Mouse (Mus musculus) liver, postnatal 0 days (tissue): ENCODE data around the gene Pla2r1. TPM values are rescaled to one million over a fixed set of nuclear protein-coding genes. Genes with fewer than 3 reads are reported as not detected.
A peak's percentile ranks its signal among the peaks of the same experiment; 100 is the strongest.

Source experiments
- ATAC-seq: fragments of 200-750 bp; cut with Nextera tagmentation; 2 replicates; pipeline ENCODE4 v1.8.0; 2017; ENCODE audit warnings: mild to moderate bottlenecking, moderate library complexity
- DNase-seq: peaks from one replicate; pipeline ENCODE4 v3.0.0-alpha.2; 2016
- H3K27ac ChIP-seq: fragments of 300-500 bp; sonication (generic); 2 replicates; pipeline ENCODE4 v1.5.1; 2014; ENCODE audit warnings: antibody characterized with exemption, moderate library complexity, mild to moderate bottlenecking, low read depth
- H3K27me3 ChIP-seq: fragments of 300-500 bp; sonication (generic); 2 replicates; pipeline ENCODE4 v1.6.1; 2014; ENCODE audit warnings: low read length, control low read depth, mixed read lengths; ENCODE audit not compliant: insufficient read depth
- H3K36me3 ChIP-seq: fragments of 300-500 bp; sonication (generic); replicated peaks from 2 replicates; pipeline ENCODE4 v1.6.1; 2014; ENCODE audit warnings: mild to moderate bottlenecking, control low read depth, low read length, moderate library complexity, mixed read lengths; ENCODE audit not compliant: insufficient read depth
- H3K4me1 ChIP-seq: fragments of 300-500 bp; sonication (generic); 2 replicates; pipeline ENCODE4 v1.6.1; 2014; ENCODE audit warnings: antibody characterized with exemption, mild to moderate bottlenecking, control low read depth; ENCODE audit not compliant: insufficient read depth
- H3K4me2 ChIP-seq: fragments of 300-500 bp; sonication (generic); 2 replicates; pipeline ENCODE4 v1.6.1; 2014; ENCODE audit warnings: low read depth, mild to moderate bottlenecking, low read length, moderate library complexity, mixed read lengths
- H3K4me3 ChIP-seq: fragments of 300-500 bp; sonication (generic); 2 replicates; pipeline ENCODE4 v1.5.1; 2014; ENCODE audit warnings: low read depth, low read length
- H3K9ac ChIP-seq: fragments of 300-500 bp; sonication (generic); replicated peaks from 2 replicates; pipeline ENCODE4 v1.6.1; 2014; ENCODE audit warnings: mild to moderate bottlenecking, moderate library complexity
- H3K9me3 ChIP-seq: fragments of 300-500 bp; sonication (generic); 2 replicates; pipeline ENCODE4 v1.6.1; 2016; ENCODE audit warnings: mild to moderate bottlenecking, control low read depth, low read length, mixed read lengths
- CTCF ChIP-seq: sonication (generic); IDR thresholded peaks from 2 replicates; pipeline ENCODE4 v1.5.1; 2016; ENCODE audit warnings: antibody characterized with exemption, low read depth
- EP300 ChIP-seq: IDR thresholded peaks from 2 replicates; pipeline ENCODE4 v1.6.1; 2016; ENCODE audit warnings: antibody characterized with exemption, low read depth, mild to moderate bottlenecking
- WGBS: fragments of 180-500 bp; shearing (Covaris S2); extraction: QIAGEN DNeasy Blood & Tissue Kit; methylation state at CpG from one replicate; pipeline ENCODE4 v1.1.7; 2014; ENCODE audit not compliant: insufficient replicate concordance; 5-methylcytosine and 5-hydroxymethylcytosine counted together
- polyA plus RNA-seq: library from polyadenylated mRNA; unstranded; fragments of >200 nt; fragmentation: Nextera tagmentation; extraction: Ambion mirVana; gene quantifications from 2 replicates; pipeline ENCODE4 v1.2.1, GENCODE M21; 2015

Pla2r1 gene
- polyA plus RNA-seq, 1 experiment from 2014 or later: 0.35 TPM

DNA sequence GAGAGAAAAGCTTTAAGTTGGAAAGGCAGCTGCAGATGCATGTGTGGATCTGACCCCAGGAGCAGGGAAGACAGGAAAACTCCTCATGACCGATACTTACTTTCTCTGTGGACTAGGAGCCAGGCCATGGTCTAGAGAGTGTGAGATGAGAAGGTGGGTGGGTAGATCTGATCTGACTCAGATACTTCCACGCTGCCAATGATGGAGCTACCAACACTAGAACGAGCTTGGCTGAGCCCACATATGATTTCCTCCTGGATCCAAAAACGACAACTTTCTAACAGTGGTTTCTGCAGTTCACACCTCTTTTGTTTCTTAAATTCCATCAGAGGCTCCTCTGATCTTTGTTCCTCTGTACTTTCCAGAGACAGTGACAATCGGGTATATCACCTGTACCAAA is 151.4 kb downstream of the Pla2r1 start:
- Histone ChIP-seq H3K4me1 (peaks cover 8% of the 10 kb centered on the region; the same call in 1 of the 2 replicates), H3K27ac (no peak overlapping the region), H3K4me3 (no peak overlapping the region), H3K36me3 (no peaks in the 10 kb centered on the region), H3K9me3 (no peaks in the 10 kb centered on the region), H3K27me3 (no peaks in the 10 kb centered on the region), H3K9ac (no peak overlapping the region), H3K4me2 (peak overlapping the region; percentile 13; the same call in 1 of the 2 replicates)
- no peak for ATAC-seq
- WGBS: 49% methylated on average over 5 of the region's 5 CpGs
- DNase-seq: no peak
- TF ChIP-seq CTCF: no peak
- TF ChIP-seq EP300: no peak

- TF ChIP-seq CTCF: no peak
- no peak for TF ChIP-seq EP300
Observed at GRCm38 (mm10) chr2:60393786-60394185, 159.3 kb downstream of the Pla2r1 start.

DNA sequence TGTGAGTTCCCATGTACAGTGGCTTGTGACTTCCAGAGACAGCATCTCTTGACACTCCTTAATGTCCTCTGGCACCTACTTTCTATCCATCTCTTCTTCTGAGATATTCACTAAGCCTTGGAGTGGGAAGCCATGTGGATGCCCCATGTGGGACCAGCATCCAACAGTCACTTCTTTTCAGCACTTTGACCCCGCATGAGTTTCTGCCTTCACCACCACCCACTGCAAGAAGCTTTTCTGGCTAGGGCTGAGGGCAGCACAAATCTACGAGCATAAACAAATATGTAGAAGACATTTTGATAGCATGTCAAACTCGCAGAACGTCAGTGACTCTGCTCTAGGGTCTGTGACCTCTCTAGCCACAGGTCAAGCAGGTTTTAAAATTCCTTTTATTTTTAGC is 160.8 kb downstream of the Pla2r1 start:
- no peak for TF ChIP-seq EP300
- TF ChIP-seq CTCF: no peak
- no peak overlapping the region for H3K4me3 ChIP-seq
- H3K9ac ChIP-seq: no peak overlapping the region
- no peaks in the 10 kb centered on the region for H3K4me1 ChIP-seq
- H3K4me2 ChIP-seq: no peak overlapping the region
- 60% methylated on average over 4 of the region's 4 CpGs for WGBS
- no peak for ATAC-seq
- DNase-seq: no peak
- no peaks in the 10 kb centered on the region for H3K9me3 ChIP-seq
- H3K27me3 ChIP-seq: no peaks in the 10 kb centered on the region
- H3K36me3 ChIP-seq: no peaks in the 10 kb centered on the region
- H3K27ac ChIP-seq: no peak overlapping the region

More at GRCm38 (mm10) chr2:60393786-60394185, 159.3 kb downstream of the Pla2r1 start:
- Histone ChIP-seq H3K27ac (no peak overlapping the region), H3K4me2 (no peak overlapping the region), H3K27me3 (no peaks in the 10 kb centered on the region), H3K9me3 (no peaks in the 10 kb centered on the region), H3K4me3 (no peak overlapping the region), H3K9ac (no peak overlapping the region), H3K36me3 (no peaks in the 10 kb centered on the region), H3K4me1 (no peaks in the 10 kb centered on the region)
- DNase-seq (no peak), ATAC-seq (no peak)
- 57% methylated on average over 6 of the region's 6 CpGs for WGBS

DNA sequence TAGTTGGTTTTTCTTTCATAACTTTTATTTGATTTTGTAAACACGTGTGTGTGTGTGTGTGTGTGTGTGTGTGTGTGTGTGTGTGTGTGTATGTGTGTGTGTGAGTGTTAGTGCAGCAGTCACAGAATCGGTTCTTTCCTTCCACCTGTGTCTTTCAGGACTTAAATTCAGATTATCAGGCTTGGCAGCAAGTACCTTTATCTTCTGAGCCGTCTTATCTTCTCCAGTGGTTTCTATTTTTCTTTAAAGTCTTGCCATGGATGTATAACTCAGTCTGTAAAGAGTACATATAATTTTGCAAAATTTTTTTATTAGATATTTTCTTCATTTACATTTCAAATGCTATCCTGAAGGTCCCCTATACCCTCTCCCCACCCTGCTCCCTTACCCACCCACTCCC is 165.7 kb downstream of the Pla2r1 start:
- no peak for ATAC-seq
- H3K27me3 ChIP-seq: no peaks in the 10 kb centered on the region
- H3K9me3 ChIP-seq: no peaks in the 10 kb centered on the region
- H3K4me3 ChIP-seq: no peak overlapping the region
- no peaks in the 10 kb centered on the region for H3K36me3 ChIP-seq
- peaks cover 5% of the 10 kb centered on the region; the same call in 1 of the 2 replicates for H3K4me1 ChIP-seq
- 56% methylated on average over 3 of the region's 3 CpGs for WGBS
- no peak for DNase-seq
- H3K9ac ChIP-seq: no peak overlapping the region
- H3K27ac ChIP-seq: no peak overlapping the region
- no peak overlapping the region for H3K4me2 ChIP-seq
- TF ChIP-seq CTCF (no peak), EP300 (no peak)

GRCm38 (mm10) chr2:60386835-60387234 is 166.3 kb downstream of the Pla2r1 start:
- H3K27me3 ChIP-seq: no peaks in the 10 kb centered on the region
- H3K4me3 ChIP-seq: no peak overlapping the region
- no peak overlapping the region for H3K9ac ChIP-seq
- H3K4me2 ChIP-seq: no peak overlapping the region
- no peak overlapping the region for H3K27ac ChIP-seq
- TF ChIP-seq CTCF (no peak), EP300 (no peak)
- peaks cover 5% of the 10 kb centered on the region; the same call in 1 of the 2 replicates for H3K4me1 ChIP-seq
- no peak for DNase-seq
- H3K9me3 ChIP-seq: no peaks in the 10 kb centered on the region
- no peaks in the 10 kb centered on the region for H3K36me3 ChIP-seq
- 65% methylated on average over 2 of the region's 2 CpGs for WGBS
- no peak for ATAC-seq

DNA sequence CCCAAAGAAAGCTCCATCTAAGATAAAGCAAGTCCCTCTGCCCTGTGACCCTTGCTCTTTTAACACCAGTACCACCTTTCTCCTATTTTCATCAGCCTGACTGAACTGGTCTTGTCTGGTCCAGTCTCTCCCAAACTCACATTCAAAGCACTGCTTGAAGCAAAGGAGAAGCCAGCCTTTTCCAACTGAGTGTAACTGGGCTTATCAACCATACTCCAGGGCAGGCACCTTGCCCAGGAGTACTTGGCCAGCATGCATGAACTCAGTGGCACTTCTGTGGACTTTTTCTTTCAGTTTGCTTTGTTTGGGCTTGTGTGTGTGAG is 168.4 kb downstream of the Pla2r1 start:
- Histone ChIP-seq H3K4me2 (no peak overlapping the region), H3K4me1 (peaks cover 5% of the 10 kb centered on the region; the same call in 1 of the 2 replicates), H3K27ac (no peak overlapping the region), H3K4me3 (no peak overlapping the region), H3K9ac (no peak overlapping the region), H3K27me3 (no peaks in the 10 kb centered on the region), H3K9me3 (no peaks in the 10 kb centered on the region), H3K36me3 (no peaks in the 10 kb centered on the region)
- no peak for DNase-seq
- TF ChIP-seq CTCF: no peak
- TF ChIP-seq EP300: no peak
- ATAC-seq: no peak

- no peak overlapping the region for H3K9ac ChIP-seq
- no peak overlapping the region for H3K4me2 ChIP-seq
- H3K27ac ChIP-seq: no peak overlapping the region
- ATAC-seq (no peak), DNase-seq (no peak)
- no peaks in the 10 kb centered on the region for H3K27me3 ChIP-seq
- H3K9me3 ChIP-seq: no peaks in the 10 kb centered on the region
- H3K36me3 ChIP-seq: no peaks in the 10 kb centered on the region
- no peak for TF ChIP-seq EP300
- TF ChIP-seq CTCF: no peak
- peaks cover 5% of the 10 kb centered on the region; the same call in 1 of the 2 replicates for H3K4me1 ChIP-seq
- WGBS: 46% methylated on average over 7 of the region's 7 CpGs
- no peak overlapping the region for H3K4me3 ChIP-seq
Observed at GRCm38 (mm10) chr2:60384083-60384762, 168.9 kb downstream of the Pla2r1 start.
